Mouse (Mus musculus) R1 (cell line): ENCODE measurements around the gene Csnk1d.

Experiments used
- DNase-seq: peaks from one replicate; pipeline ENCODE4 v3.0.0-alpha.2; 2018; ENCODE audit warnings: low read depth, low spot score

The Csnk1d gene

DNA sequence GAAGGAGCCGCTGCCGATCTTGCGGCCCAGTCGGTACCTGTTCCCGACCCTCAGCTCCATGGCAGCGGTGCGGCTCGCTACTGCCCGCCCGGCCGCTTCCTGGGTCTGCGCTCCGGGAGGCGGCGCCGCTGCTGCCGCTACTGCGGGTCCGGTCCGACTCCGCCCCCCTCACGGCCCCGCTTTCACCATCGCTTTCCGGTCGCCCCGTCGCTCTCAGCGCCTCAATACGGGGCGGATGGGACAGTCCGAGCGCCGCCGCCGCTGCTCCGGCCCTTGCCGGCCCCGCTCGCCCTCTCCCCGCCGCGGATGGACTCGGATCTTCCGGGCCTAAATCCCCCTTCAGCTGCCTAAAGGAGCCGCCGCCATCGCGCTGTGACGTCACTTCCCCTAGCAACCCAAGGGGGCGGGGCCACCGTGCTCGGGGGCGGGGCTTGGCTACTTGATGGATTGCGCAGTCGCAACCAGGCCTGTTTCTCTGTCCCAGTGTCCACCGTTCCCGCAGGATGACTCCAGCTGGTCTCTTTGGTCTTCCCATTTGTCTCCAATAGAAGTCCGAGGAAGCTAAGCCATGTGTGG lies at the start of gene Csnk1d:
Gene Csnk1d (minus strand): TSS at position 380 of the 576 bp plus-strand sequence.
- DNase-seq = peak; percentile 91

DNA sequence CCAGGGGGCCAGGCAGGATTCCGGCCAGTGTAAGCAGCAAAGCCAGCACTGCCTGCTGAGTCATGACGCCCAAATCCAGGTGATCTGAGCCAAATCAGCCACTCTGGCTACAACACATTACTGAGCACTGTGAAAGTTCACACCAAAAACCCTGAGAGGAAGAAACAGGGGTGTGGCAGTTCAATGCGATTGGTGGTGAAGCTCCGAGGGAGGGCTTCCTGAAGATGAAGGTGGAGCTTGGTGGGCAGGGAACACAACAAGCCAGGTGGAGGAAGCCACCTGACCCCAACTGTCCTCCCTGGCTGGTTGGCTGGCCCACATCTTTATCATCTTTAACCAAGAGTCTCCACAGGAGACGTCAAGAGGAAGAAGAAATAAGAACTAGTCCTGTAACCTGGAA lies 48.2 kb upstream of the Csnk1d start, which contains the start of gene Cd7:
Gene Cd7 (minus strand): TSS at position 117 of the 400 bp plus-strand sequence.
- no peak for DNase-seq

DNA sequence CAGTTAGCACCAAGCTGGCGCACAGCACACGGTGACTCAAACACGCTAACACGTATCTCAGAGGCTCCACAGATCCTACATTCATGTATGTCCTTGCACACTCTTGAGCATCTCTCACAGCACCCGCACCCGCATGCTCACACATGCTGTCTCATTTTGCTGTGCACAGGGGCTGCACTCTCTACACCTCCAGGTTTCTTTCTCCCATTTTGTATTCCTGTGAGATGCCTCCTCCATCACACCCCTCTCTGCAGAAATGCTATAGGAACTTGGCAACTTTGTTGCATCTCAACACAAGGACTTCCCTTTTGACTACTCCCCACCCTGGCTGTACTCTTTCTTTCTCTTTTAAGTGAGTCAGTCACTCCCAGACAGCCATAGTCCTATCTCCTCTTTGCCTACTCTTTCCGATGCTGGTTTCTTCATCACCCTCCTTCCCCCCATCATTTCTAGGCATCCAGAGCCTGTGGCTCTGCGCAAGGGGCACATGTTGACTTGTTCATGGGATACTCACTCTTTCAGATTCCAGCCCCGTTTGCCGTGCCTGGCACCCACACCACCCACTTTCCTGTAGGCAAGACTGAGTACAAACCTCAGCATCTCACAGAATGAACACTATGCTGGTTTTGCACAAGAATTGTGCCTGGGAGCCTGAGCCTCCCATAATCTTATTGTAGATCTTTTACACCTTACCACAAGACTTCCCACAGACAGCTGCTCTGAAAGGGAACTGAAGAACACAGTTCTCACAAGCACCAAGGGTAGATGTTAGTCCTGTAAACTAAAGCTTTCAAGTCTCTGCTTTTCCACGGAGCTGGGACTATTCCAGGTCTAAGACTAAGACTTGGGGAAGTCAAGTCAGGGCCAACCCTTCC lies 47.5 kb upstream of the Csnk1d start:
- DNase-seq = no peak

DNA sequence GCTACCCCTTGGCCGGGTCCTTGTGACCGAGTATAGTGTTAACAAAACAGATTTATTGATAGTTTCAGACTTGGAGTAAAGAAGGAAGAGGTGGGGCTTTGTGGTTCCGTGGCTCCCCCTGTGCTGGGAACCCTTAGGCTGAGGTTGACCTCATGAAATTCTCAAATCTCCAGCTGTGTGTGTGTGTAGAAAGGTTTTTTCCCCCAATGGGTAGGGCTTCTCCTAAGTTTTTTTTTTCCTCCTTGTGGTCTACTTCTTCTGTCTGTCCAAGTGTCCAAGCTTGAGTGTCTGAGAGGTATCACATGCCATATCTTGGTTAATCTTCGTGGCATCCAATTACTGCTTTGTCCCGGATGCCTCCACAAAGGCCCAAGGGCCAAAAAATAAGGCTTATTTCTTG lies 42.0 kb upstream of the Csnk1d start:
- DNase-seq = no peak

DNA sequence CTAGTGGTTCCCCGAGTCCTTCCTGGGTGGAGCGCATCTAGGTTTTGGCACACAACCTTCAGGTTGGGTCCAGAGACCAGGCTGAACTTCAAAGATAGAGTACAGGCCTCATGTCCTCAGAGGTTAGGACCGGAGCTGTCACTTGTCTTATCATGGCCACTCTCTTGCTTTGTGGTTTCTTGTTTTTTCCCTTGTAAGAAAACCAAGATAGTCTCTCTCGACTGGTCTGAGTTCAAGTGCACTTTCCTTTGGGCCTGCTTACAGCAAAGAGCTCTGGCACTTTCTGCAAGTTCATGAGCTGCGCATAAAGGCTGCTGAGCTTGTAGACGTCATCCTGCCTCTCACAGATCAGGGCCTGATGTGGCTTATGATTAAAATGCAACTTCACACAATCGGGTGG lies 36.1 kb upstream of the Csnk1d start:
- DNase-seq = no peak

DNA sequence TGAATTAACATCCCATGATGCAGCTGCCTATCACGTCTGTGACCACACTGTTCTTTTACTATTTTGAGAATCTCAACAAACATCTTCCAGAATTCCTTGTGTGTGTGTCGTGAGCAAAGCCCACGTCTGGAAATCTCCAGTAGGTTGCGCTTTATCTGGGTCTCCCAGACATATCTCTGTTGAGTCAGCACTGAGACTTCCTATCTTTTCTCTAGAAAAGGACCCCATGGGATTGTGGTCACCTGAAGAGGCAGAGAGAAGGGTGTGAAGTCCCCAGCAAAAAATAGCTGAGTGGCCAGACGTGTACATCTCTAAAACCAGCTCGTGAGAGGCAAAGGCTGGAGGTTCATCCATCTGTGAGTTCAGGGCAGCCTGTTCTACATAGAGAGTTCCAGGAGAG lies 33.0 kb upstream of the Csnk1d start:
- no peak for DNase-seq

DNA sequence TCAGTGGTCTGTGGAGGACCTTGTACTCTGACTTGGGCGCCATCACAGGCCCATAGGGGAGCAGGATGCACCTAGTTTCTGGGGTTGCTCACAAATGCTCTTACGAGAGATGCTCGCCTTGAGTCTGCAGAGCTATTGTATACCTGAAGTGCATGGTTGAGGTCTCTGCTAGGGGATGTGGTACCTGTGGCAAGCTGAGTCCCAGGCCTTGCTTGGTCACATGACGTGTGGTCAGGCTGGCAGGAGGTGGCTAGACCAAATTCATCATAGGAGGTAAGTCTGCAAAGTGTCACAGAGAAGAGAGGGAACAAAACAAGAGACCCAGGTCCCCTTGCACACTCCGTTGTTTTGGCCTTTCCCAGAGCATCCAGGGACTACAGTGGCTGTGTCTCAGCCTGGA lies 28.4 kb upstream of the Csnk1d start:
- no peak for DNase-seq

DNA sequence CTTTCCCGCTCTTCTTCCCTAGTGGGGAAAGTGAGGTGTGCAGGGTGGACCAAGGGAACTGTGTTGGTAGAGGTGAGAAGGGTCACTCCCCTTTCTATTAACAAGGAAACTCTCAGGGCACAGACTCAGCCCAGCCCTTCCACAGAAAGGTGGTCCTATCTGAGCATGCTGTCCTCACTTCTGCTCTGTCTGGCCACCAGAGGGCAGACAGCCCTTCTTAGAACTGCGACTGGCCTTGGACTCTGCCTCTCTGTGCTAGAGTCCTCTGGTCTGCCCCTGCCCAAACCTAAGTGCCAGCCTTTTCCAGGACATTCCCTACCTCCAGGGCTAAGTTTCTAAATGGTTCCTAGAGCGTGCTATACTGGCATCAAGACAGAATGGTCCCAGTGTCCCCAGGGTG lies 26.6 kb upstream of the Csnk1d start:
- DNase-seq = peak; percentile 52

DNA sequence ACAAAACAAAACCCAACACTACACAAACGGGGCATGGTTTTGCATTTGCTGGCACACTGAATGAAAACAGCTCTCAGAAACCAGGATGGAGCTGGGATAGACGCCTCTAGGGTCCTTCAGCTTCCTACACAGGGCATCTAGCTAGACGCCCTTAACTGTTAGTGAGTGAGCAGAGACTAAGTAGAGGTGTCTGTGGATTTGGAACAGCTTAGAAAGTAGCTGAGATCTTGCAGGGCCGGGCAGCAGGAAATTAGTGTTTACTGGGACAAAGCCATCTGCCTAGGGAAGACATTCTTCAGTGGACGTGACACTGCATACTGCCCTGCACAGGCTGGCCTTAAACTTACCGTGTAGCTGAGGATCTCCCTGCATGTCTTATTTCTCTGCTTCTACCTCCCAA lies 24.3 kb upstream of the Csnk1d start:
- no peak for DNase-seq

DNA sequence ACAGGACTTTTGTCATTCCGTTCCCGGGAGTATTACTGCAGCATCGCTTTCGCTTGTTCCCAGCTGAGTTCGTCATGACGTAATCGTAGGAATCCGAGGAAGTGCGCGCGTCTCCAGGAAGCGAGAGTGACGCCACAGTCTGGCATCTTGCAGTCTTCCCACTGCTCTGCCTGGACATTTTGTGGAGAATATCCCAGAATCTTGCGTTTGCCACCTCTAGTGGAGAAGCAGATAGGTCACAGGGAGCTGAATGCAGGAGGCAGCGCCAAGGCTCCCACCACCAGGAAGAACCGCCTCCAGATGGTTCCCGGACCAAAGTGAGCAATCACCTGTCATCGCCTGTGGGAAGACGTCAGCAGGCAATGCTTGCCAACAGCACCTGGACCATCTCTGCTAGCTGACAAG lies 23.8 kb upstream of the Csnk1d start:
- peak; percentile 60 for DNase-seq

DNA sequence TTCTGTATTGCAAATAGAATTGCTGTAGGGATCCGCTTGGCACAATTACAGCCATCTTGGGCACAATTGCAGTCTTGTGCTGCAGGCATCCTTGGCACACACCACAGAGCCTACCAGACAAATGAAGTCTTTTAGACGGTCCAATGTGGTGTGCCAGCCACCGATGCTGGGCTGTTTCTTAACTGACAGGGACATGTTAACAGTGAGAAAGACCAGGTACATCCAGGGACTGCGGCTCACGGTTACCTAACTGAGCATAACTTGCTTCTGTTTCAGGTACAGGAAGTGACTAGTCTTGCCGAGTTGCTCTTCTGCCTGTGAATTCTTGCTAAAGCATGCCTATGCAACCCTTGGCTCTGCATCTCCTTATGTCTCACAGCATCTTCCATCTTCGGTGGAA lies 22.5 kb upstream of the Csnk1d start:
- DNase-seq = no peak

DNA sequence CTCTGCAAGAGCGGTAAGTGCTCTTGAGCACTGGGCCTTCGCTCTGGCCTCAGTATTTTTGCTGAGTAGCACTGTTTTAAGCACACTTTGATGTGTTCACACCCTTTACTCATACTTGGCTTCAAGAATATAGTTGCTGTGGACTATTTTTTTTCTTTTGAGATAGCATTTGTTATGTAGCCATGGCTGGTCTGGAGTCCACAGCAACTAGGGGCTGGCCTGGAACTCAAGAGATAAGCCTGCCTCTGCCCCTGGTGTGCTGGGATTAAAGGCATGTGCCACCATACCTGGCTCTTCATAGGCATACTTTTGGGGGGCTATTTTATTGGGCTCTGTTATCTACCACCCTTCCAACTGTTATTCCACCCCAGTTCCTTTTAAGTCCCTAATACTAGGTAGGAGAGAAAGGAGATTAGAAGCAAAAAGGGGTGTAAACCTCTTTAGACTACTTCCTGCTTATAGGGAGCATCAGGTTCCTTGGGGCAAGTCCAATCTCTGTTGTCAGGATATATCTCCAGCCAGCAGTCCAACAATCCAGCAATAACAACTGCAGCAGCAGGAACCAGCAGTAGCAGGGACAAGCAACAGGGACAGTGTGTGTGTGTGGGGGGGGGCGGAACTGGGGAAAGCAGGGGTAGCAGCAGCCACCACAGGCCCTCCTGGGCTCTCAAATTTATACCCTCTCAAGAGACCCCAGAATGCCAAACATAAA lies 19.1 kb upstream of the Csnk1d start:
- DNase-seq = no peak

DNA sequence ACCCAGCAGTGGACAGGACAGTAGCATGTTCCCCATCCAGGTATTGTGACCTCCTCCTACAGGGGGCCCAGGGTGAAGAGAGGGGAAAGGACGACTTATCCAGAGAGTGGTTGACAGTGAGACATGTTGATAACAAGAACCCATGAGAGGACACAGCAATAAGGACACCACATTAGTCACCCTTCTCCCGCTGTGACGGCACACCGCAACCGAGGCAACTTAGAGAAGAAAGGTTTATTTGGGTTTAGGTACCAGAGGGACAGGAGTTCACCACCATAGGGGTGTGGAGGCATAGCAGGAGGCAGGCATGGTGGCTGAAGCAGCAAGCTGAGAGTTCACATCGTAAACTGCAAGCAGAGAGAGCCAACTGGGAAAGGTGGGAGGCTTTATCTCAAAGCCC lies 15.1 kb upstream of the Csnk1d start:
- no peak for DNase-seq

DNA sequence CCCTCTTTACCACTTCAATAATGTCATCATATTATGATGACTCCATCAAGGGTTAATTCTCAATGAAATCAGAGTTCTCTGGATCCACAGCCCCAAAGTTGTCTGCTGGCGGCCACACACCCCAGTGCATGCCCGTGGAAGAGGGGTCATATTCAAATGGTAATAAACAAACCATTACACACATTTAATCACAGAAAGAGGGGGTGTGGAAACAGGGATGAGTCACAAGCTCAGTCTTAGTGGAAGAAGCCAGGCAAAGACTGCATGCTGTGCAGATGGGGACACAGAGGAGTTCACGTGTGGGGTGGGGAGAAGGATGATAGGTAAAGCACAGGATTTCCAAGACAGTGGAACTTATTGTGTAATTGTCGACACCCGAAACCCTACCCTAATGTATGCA lies 13.2 kb upstream of the Csnk1d start:
- DNase-seq = peak; percentile 30

DNA sequence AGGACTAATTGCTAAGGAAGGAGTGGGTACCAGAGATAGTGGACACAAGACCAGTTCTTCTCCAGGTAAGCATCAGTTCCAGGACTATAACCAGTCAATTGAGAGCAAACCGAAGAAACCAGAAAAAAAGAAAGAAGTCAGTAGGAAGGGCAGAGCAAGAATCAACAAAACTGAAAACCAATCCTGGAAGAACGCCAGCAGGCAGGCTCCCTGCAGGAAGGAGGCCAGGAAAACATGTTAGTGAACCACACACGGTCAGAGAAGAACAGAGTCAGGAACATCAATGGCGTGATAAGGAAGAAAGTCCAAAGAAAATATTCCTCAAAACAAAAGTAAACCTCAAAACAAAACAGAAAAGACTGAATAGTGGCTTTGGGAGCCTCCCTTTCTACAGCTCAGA lies 10.8 kb upstream of the Csnk1d start:
- no peak for DNase-seq

DNA sequence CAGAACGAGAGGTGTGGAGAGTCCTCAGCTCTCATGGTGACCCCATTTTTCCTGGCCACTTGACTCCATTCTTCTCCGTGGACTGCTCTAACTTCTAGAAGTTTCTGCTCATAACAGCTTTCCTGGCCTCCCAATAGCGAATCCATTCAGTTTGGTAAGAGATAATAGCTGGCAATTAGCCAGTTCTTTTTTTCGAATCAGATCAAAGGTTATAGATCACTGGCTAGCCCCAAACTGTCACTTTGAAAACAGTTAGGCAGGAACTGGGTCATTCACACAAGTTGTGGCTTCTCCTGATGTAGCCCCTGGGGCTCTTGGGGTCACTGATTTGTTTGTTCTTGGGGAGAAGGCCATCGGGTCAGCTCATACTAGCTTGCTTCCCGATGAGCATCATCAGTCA lies 3.6 kb upstream of the Csnk1d start:
- DNase-seq = no peak

DNA sequence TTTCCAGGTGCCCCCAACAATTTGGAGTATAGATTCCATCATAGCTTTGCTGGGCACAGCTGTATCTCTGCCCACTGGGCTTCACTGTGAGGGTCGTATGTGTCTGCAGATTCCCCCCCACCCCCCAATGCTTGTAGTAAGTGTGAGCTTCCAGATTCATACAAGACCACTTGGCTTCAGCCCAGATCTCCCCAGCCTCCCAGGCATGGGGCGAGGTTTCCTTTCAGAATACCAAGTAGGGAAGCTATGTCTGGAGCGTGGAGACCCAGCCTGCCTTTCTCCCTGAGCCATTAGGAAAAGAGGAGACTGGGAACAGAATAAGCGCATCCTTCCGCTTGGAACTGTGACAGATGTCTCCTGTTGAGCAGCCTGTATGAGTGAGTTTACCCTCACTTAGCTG lies 2.5 kb upstream of the Csnk1d start:
- no peak for DNase-seq

DNA sequence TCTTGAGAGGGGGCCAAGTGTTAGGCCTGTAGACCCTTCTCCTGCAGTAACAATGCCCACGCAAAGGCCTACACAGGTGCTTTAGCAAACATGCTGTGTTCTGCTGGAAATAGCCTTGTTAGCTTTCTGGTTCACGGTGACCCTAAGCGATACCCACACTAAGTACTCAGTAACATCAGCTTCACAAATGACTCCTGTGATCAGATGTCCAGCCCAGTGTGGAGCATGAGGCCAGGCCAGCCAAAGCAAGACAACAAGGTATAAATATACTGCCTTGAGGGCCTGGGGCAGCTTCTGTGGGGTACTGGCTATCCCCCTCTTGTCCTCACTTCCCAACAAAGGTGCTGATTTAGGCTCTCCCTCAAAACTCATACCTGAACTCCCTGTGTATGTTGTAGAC lies 1.9 kb upstream of the Csnk1d start:
- no peak for DNase-seq

DNA sequence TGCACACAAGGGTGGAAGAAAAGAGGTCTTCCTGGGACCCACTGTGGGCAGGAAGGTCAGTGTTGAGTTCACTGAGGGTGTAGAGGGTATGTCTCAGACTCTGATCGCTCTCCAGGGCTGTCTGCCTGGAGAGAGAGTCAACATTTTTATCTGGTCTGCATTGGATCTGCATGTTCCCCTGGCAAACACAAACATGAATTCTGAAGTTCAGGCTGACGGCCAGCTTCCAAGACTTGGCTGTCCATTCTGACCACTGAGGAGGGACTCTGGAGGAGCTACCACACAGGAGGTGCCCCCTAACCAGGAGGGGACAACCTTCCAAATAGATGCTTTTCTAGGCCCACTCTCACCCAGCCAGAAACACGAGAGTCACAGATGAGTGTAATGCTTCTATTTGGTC lies 661 bp upstream of the Csnk1d start:
- no peak for DNase-seq

DNA sequence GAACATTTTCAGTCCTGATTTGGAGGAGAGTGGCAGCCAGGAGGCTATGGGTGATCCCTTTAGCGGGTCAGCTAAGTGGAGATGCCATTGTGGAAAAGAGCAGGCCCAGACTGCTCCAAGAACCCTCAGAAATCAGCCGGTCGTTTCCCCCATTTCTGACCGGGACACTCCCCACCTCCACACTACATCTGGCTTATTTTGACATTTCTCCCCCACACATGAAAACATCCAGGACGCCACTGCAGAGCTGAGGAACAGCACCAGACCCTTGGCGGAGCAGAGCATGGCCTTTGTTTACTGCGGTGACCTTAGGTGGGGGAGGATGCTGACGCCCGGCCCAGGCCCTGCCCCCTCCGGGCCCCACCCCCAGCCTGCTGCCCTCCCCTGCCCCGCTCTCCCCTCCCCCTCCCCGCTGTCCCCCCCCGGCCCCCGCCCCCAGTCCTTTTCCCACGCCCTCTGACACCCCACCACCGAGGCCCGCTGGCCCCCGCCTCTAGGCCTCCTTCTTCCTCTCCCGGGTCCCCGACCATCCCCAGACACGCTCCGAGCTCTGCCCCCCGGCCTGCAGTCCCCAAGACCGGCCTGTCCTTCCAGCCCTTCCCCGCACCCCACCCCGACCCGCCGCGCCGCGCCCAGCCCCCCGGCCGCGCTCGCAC lies 876 bp downstream of the Csnk1d start:
- peak; percentile 66 for DNase-seq

DNA sequence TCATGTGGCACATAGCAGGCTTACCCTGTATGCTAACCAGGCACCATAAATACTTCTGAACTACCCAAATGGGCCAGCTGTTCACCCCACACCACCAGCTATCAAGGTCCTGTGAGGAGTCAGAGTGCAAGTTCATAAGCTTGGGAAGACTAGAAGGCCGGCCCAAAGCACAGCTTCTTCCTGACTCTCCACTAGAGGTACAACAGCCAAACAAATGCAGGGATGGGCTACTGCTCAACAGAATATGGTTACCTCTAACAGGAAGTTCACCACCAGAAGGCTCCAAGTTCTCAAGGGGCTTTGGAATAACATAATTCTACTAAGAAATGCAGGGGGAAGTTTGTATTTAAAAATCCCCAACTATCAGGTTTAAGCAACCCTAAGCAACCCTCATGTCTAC lies 1.6 kb downstream of the Csnk1d start:
- DNase-seq = no peak

DNA sequence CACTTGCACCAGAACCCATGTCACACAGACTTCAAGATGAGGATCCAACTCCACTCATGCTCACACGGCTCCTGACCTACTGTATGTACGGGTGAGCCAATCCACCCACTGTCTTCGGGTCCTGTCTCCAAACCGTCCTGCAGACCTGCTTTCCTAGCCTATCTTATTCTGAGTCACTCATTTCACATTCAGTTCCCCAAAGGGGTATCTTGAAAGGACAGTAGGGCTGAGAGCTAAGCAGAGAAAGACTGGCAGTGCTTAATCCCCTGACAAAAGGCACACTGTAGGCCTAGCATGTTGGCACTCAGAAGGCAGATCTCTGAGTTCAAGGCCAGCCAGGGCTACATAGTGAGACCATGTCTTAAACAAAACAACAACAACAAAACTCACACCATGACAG lies 2.7 kb downstream of the Csnk1d start:
- no peak for DNase-seq
